Mouse (Mus musculus) large intestine, adult 2 months (tissue): ENCODE results near the gene Gm42420. TPM values are rescaled to one million over a fixed set of nuclear protein-coding genes. Genes with fewer than 3 reads are reported as not detected.

Source experiments
- polyA plus RNA-seq: library from polyadenylated mRNA; depleted of rRNA; stranded (reverse); fragments of >200 nt; gene quantifications from 2 replicates; pipeline ENCODE4 v1.2.3, GENCODE M21; 2012; rRNA removed

The Gm42420 gene
- polyA plus RNA-seq, 1 experiment, result 3.6 TPM

Other genes with a start within 250 kb of the Gm42420 start
- 19.6 and 21.4 TPM in 2 replicates for gene Slc37a3, start 208.1 kb upstream of the Gm42420 start, polyA plus RNA-seq
- gene Rab19, start 204.6 kb upstream of the Gm42420 start, polyA plus RNA-seq, result 15.6 and 19.7 TPM in 2 replicates
- gene Mkrn1, start 165.3 kb upstream of the Gm42420 start, polyA plus RNA-seq, result 111 and 126 TPM in 2 replicates
- 3.5 and 4.5 TPM in 2 replicates for gene Dennd2a, start 27.9 kb upstream of the Gm42420 start, polyA plus RNA-seq
- 11.5 and 12.8 TPM in 2 replicates for gene Adck2, start 11.9 kb upstream of the Gm42420 start, polyA plus RNA-seq
- 301 and 321 TPM in 2 replicates for gene Ndufb2, start 6.8 kb downstream of the Gm42420 start, polyA plus RNA-seq
- gene Braf, start 139.7 kb downstream of the Gm42420 start, polyA plus RNA-seq, result 2.0 and 4.2 TPM in 2 replicates
- 73.0 and 81.6 TPM in 2 replicates for gene Mrps33, start 225.2 kb downstream of the Gm42420 start, polyA plus RNA-seq